In the genomic region with DNA sequence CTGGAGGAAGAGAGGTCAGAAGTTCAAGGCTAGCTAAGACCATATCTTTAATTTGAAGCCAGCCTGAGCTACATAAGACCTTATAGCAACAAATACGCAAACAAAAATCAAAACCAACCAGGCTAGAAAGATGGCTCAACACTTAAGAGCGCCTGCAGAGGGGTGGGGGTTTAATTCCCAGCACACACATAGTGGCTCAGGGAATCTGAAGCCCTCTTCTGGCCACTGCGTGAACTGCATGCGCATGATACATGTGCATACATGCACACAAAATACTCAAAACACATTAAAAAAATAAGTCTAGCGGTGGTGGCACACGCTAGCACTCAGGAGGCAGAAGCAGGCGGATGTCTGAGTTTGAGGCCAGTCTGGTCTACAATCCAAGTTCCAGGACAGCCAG, we compare ENCODE assay signal across 1 mouse cellular context.
TF ChIP-seq lines count a peak whose summit lies in the region.

No protein-coding gene starts in this region.

TF ChIP-seq in MEL, 35 proteins besides CTCF, POLR2A, EP300 and RAD21:
- TF ChIP-seq ZNF384 (IDR thresholded peaks at IDR 0.05; ENCODE audit: low read depth, low read length), result peak; percentile 50
- no peak for TF ChIP-seq CHD2 (IDR thresholded peaks at IDR 0.05; ENCODE audit: low read length)
- TF ChIP-seq BHLHE40 (IDR thresholded peaks at IDR 0.05; ENCODE audit: borderline replicate concordance, low read depth, low read length), result no peak
- TF ChIP-seq TAL1 (IDR thresholded peaks at IDR 0.05; ENCODE audit: low read length), result no peak
- TF ChIP-seq ZC3H11A (IDR thresholded peaks at IDR 0.05; ENCODE audit: low read depth, low read length), result peak; percentile 49; the same call in 1 of the 2 replicates
- TF ChIP-seq MYB (IDR thresholded peaks at IDR 0.05; ENCODE audit: low read depth, low read length), result no peak
- no peak for TF ChIP-seq GATA1 (IDR thresholded peaks at IDR 0.05; ENCODE audit: low read depth, low read length)
- no peak for TF ChIP-seq GABPA (IDR thresholded peaks at IDR 0.05; ENCODE audit: low read depth, low read length)
- no peak for TF ChIP-seq KAT2A (conservative IDR thresholded peaks at IDR 0.05; ENCODE audit: low read depth, low read length)
- TF ChIP-seq MXI1 (IDR thresholded peaks at IDR 0.05; ENCODE audit: low read depth, low read length), result no peak
- peak; percentile 60; the same call in 1 of the 2 replicates for TF ChIP-seq MYC (IDR thresholded peaks at IDR 0.05; ENCODE audit: low read depth, low read length)
- 0 out of 2 replicates have a peak, but pooled peaks have one; percentile 20 for TF ChIP-seq NRF1 (IDR thresholded peaks at IDR 0.05; ENCODE audit: insufficient read depth, low read depth, low read length, poor library complexity, severe bottlenecking)
- TF ChIP-seq TCF12 (IDR thresholded peaks at IDR 0.05; ENCODE audit: low read depth, low read length), result no peak
- no peak for TF ChIP-seq MAFK (IDR thresholded peaks at IDR 0.05; ENCODE audit: borderline replicate concordance, low read depth, low read length)
- TF ChIP-seq ZMIZ1 (IDR thresholded peaks at IDR 0.05; ENCODE audit: low read depth, low read length), result no peak
- TF ChIP-seq NELFE (IDR thresholded peaks at IDR 0.05; ENCODE audit: low read depth, low read length), result no peak
- TF ChIP-seq HCFC1 (IDR thresholded peaks at IDR 0.05; ENCODE audit: low read depth, low read length), result no peak
- no peak for TF ChIP-seq RCOR1 (IDR thresholded peaks at IDR 0.05; ENCODE audit: low read depth, low read length)
- no peak for TF ChIP-seq POLR2AphosphoS5 (IDR thresholded peaks at IDR 0.05; ENCODE audit: borderline replicate concordance, low read depth, low read length)
- TF ChIP-seq MAX (IDR thresholded peaks at IDR 0.05; ENCODE audit: low read length), result peak; percentile 42; the same call in 1 of the 2 replicates
- no peak for TF ChIP-seq ZKSCAN1 (IDR thresholded peaks at IDR 0.05; ENCODE audit: low read depth, low read length)
- no peak for TF ChIP-seq E2F4 (IDR thresholded peaks at IDR 0.05; ENCODE audit: borderline replicate concordance, low read depth, low read length)
- no peak for TF ChIP-seq TBP (IDR thresholded peaks at IDR 0.05; ENCODE audit: low read depth, low read length)
- peak; percentile 71 for TF ChIP-seq SMC3 (IDR thresholded peaks at IDR 0.05; ENCODE audit: low read depth, low read length)
- no peak; the same call in 1 of the 2 replicates for TF ChIP-seq MAZ (IDR thresholded peaks at IDR 0.05; ENCODE audit: low read depth, low read length)
